Mouse (Mus musculus) MEL (cell line): ENCODE results near the gene Siah1a. TPM values are rescaled to one million over a fixed set of nuclear protein-coding genes. Genes with fewer than 3 reads are reported as not detected.

Experiments used
- DNase-seq: peaks from one replicate; pipeline ENCODE4 v3.0.0; 2011; ENCODE audit warnings: low read depth, low spot score
- H3K27ac ChIP-seq: 2 replicates; pipeline ENCODE4 v1.5.1; 2012; ENCODE audit warnings: low read depth, mild to moderate bottlenecking, control low read depth, low read length, moderate library complexity; ENCODE audit not compliant: control insufficient read depth
- H3K27me3 ChIP-seq, 2 experiments: fragments of 150-350 bp in 1 of 2; sonication (generic) in 1 of 2; 2 replicates each; pipeline ENCODE4 v1.6.1; 2012; ENCODE audit warnings: low read length in 2 of 2, mild to moderate bottlenecking in 2 of 2, improper control_type of control experiment in 1 of 2, moderate library complexity in 1 of 2; ENCODE audit not compliant: insufficient read depth in 2 of 2, control insufficient read depth in 1 of 2
- H3K36me3 ChIP-seq, 2 experiments: 2 replicates each; pipeline ENCODE4 v1.6.1; 2012 to 2014; ENCODE audit warnings: low read length in 2 of 2, improper control_type of control experiment in 1 of 2, inconsistent platforms in 1 of 2, mild to moderate bottlenecking in 1 of 2; ENCODE audit not compliant: insufficient read depth in 2 of 2, control insufficient read depth in 1 of 2
- H3K4me1 ChIP-seq, 2 experiments: fragments of 150-350 bp in 1 of 2; sonication (generic) in 1 of 2; 2 replicates each; pipeline ENCODE4 v1.6.1; 2012; ENCODE audit warnings: low read length in 2 of 2, improper control_type of control experiment in 1 of 2, mild to moderate bottlenecking in 1 of 2; ENCODE audit not compliant: insufficient read depth in 2 of 2, control insufficient read depth in 1 of 2
- H3K4me3 ChIP-seq, 2 experiments: fragments of 150-350 bp in 1 of 2; sonication (generic) in 1 of 2; 2 replicates each; pipeline ENCODE4 v1.5.1; 2012; ENCODE audit warnings: low read depth in 2 of 2, low read length in 2 of 2, mild to moderate bottlenecking in 2 of 2, moderate library complexity in 2 of 2, control low read depth in 1 of 2, improper control_type of control experiment in 1 of 2; ENCODE audit not compliant: control insufficient read depth in 1 of 2, insufficient read depth in 1 of 2
- H3K79me2 ChIP-seq: 2 replicates; pipeline ENCODE4 v1.6.1; 2012; ENCODE audit warnings: mild to moderate bottlenecking, low read length, moderate library complexity; ENCODE audit not compliant: control insufficient read depth, poor library complexity, insufficient read depth
- H3K9ac ChIP-seq: 2 replicates; pipeline ENCODE4 v1.6.1; 2012; ENCODE audit warnings: low read depth, mild to moderate bottlenecking, control low read depth, low read length, moderate library complexity; ENCODE audit not compliant: control insufficient read depth, poor library complexity, severe bottlenecking
- H3K9me3 ChIP-seq: fragments of 150-350 bp; sonication (generic); replicated peaks from 2 replicates; pipeline ENCODE4 v1.6.1; 2012; ENCODE audit warnings: mild to moderate bottlenecking, low read length, improper control_type of control experiment, moderate library complexity; ENCODE audit not compliant: insufficient read depth
- CTCF ChIP-seq, 3 experiments: IDR thresholded peaks in 2 of 3; conservative IDR thresholded peaks in 1 of 3; 2 replicates each; pipeline ENCODE4 v1.5.1; 2011 to 2012; ENCODE audit warnings: low read length in 3 of 3, low read depth in 2 of 3, mild to moderate bottlenecking in 2 of 3, improper control_type of control experiment in 1 of 3, inconsistent platforms in 1 of 3, mixed read lengths in 1 of 3, moderate library complexity in 1 of 3; ENCODE audit not compliant: control insufficient read depth in 1 of 3, insufficient read depth in 1 of 3, poor library complexity in 1 of 3, severe bottlenecking in 1 of 3
- E2F4 ChIP-seq: IDR thresholded peaks from 2 replicates; pipeline ENCODE4 v1.6.1; 2011; ENCODE audit warnings: low read depth, low read length, improper control_type of control experiment, borderline replicate concordance
- ETS1 ChIP-seq: IDR thresholded peaks from 2 replicates; pipeline ENCODE4 v1.6.1; 2012; ENCODE audit warnings: low read depth, mild to moderate bottlenecking, inconsistent platforms, low read length, improper control_type of control experiment, moderate library complexity
- GATA1 ChIP-seq: IDR thresholded peaks from 2 replicates; pipeline ENCODE4 v1.6.1; 2011; ENCODE audit warnings: low read depth, low read length, improper control_type of control experiment
- JUND ChIP-seq: IDR thresholded peaks from 2 replicates; pipeline ENCODE4 v1.6.1; 2011; ENCODE audit warnings: low read depth, mild to moderate bottlenecking, improper control_type of control experiment, low read length
- KAT2A ChIP-seq: conservative IDR thresholded peaks from 2 replicates; pipeline ENCODE4 v1.6.1; 2012; ENCODE audit warnings: low read depth, low read length, improper control_type of control experiment, inconsistent platforms
- MAFK ChIP-seq: IDR thresholded peaks from 2 replicates; pipeline ENCODE4 v1.6.1; 2011; ENCODE audit warnings: low read depth, mild to moderate bottlenecking, low read length, improper control_type of control experiment, borderline replicate concordance
- MAX ChIP-seq: IDR thresholded peaks from 2 replicates; pipeline ENCODE4 v1.6.1; 2011; ENCODE audit warnings: low read length, improper control_type of control experiment
- MXI1 ChIP-seq: IDR thresholded peaks from 2 replicates; pipeline ENCODE4 v1.6.1; 2011; ENCODE audit warnings: mild to moderate bottlenecking, low read depth, low read length, improper control_type of control experiment
- MYB ChIP-seq: IDR thresholded peaks from 2 replicates; pipeline ENCODE4 v1.6.1; 2011; ENCODE audit warnings: mild to moderate bottlenecking, low read depth, low read length, improper control_type of control experiment
- MYC ChIP-seq: IDR thresholded peaks from 2 replicates; pipeline ENCODE4 v1.6.1; 2011; ENCODE audit warnings: low read depth, mild to moderate bottlenecking, low read length, improper control_type of control experiment, moderate library complexity
- NELFE ChIP-seq: IDR thresholded peaks from 2 replicates; pipeline ENCODE4 v1.6.1; 2011; ENCODE audit warnings: low read depth, low read length, improper control_type of control experiment
- NRF1 ChIP-seq: IDR thresholded peaks from 2 replicates; pipeline ENCODE4 v1.6.1; 2014; ENCODE audit warnings: low read depth, mild to moderate bottlenecking, inconsistent platforms, low read length, improper control_type of control experiment, moderate library complexity; ENCODE audit not compliant: poor library complexity, insufficient read depth, severe bottlenecking
- POLR2AphosphoS5 ChIP-seq: IDR thresholded peaks from 2 replicates; pipeline ENCODE4 v1.6.1; 2012; ENCODE audit warnings: low read depth, borderline replicate concordance, mild to moderate bottlenecking, inconsistent platforms, low read length, moderate library complexity, mixed read lengths
- SIN3A ChIP-seq: IDR thresholded peaks from 2 replicates; pipeline ENCODE4 v1.6.1; 2012; ENCODE audit warnings: low read length, improper control_type of control experiment, inconsistent platforms
- TCF12 ChIP-seq: IDR thresholded peaks from 2 replicates; pipeline ENCODE4 v1.6.1; 2014; ENCODE audit warnings: low read depth, mild to moderate bottlenecking, inconsistent platforms, low read length, improper control_type of control experiment, moderate library complexity
- UBTF ChIP-seq: IDR thresholded peaks from 2 replicates; pipeline ENCODE4 v1.6.1; 2012; ENCODE audit warnings: low read depth, mild to moderate bottlenecking, inconsistent platforms, low read length, improper control_type of control experiment, moderate library complexity, borderline replicate concordance; ENCODE audit not compliant: insufficient read depth
- USF1 ChIP-seq: IDR thresholded peaks from 2 replicates; pipeline ENCODE4 v1.6.1; 2014; ENCODE audit warnings: low read depth, mild to moderate bottlenecking, inconsistent platforms, low read length, improper control_type of control experiment, moderate library complexity
- USF2 ChIP-seq, 2 experiments: IDR thresholded peaks; 2 replicates each; pipeline ENCODE4 v1.6.1; 2011 to 2012; ENCODE audit warnings: improper control_type of control experiment in 2 of 2, low read length in 2 of 2, borderline replicate concordance in 1 of 2, inconsistent platforms in 1 of 2, low read depth in 1 of 2, mild to moderate bottlenecking in 1 of 2; ENCODE audit not compliant: insufficient read depth in 1 of 2
- ZC3H11A ChIP-seq: IDR thresholded peaks from 2 replicates; pipeline ENCODE4 v1.6.1; 2012; ENCODE audit warnings: low read depth, mild to moderate bottlenecking, inconsistent platforms, low read length, improper control_type of control experiment
- ZMIZ1 ChIP-seq: IDR thresholded peaks from 2 replicates; pipeline ENCODE4 v1.6.1; 2012; ENCODE audit warnings: low read depth, mild to moderate bottlenecking, inconsistent platforms, low read length, improper control_type of control experiment, moderate library complexity
- ZNF384 ChIP-seq: IDR thresholded peaks from 2 replicates; pipeline ENCODE4 v1.6.1; 2012; ENCODE audit warnings: low read depth, mild to moderate bottlenecking, inconsistent platforms, low read length, improper control_type of control experiment
- polyA plus RNA-seq, 2 experiments: library from polyadenylated mRNA; stranded (reverse) in 1 of 2; unstranded in 1 of 2; fragments of >175 nt in 1 of 2; fragments of >200 nt in 1 of 2; gene quantifications; 2 replicates each; pipeline versions ENCODE4 v1.2.1 to v1.2.4; 2012; ENCODE audit warnings: low replicate concordance in 2 of 2, low read depth in 1 of 2; ENCODE audit not compliant: insufficient read length in 2 of 2, insufficient read depth in 1 of 2, missing spikeins in 1 of 2
- total RNA-seq: library from RNA; depleted of rRNA; stranded (reverse); fragments of 300-350 nt; gene quantifications from 2 replicates; pipeline ENCODE4 v1.2.3, GENCODE M21; 2012

Siah1a gene
- total and polyA plus RNA-seq, 3 experiments, result 8.3 to 12.2 TPM; not detected in 1

DNA sequence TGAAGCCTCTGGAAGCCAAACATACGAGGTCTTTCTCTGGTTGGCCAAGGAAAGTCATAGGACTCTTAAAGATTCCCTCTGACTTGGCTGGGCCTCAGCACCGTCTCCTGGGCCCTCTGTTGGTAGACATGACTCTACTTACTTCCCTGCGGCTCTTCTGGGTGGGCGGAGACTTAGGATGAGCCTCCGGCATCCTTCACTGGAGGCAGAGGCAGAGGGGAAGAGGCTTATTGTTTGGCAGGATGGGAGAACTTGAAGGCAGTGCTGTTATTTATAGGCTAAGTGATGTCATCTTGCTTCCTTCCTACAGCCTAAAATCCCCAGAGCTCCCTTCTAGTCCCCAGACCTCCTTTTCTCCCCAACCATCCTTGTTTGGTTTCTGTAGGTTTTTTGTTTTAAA is 40.8 kb upstream of the Siah1a start:
- no peak for DNase-seq
- H3K36me3 ChIP-seq, result no peaks in the 10 kb centered on the region

DNA sequence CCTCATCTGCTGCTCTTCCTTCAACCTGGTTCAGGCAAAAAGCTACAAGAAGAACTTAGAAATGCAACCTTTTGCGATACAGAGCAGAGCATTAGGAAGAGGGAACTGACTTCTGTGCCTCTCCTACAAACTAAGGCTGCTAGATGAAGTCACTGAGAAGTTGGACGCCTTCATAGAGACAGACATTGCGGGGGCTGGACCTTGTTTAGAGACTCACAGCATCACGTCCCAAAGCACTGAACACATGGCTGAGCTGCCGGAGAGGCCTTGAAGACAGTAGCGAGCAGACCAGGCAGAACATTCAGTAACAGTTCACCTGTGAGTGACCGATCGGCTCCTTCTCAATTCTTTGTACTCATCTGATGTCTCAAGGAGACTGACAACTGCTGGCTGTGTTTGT is 35.4 kb upstream of the Siah1a start:
- Histone ChIP-seq H3K9ac (no peak overlapping the region), H3K36me3 (no peaks in the 10 kb centered on the region), H3K4me3 (no peak overlapping the region), H3K27ac (no peak overlapping the region), H3K4me1 (peaks cover 0 to 5% of the 10 kb centered on the region in 2 experiments; a peak in 1 of 4 replicates), H3K27me3 (no peaks in the 10 kb centered on the region), H3K9me3 (no peaks in the 10 kb centered on the region), H3K79me2 (no peaks in the 10 kb centered on the region)
- DNase-seq, result no peak
- no peak for TF ChIP-seq ZNF384
- no peak for TF ChIP-seq NRF1
- TF ChIP-seq TCF12, result no peak
- TF ChIP-seq MYC, result no peak
- no peak for TF ChIP-seq MAX
- no peak for TF ChIP-seq MXI1
- TF ChIP-seq E2F4, result no peak
- TF ChIP-seq CTCF (IDR thresholded peaks at IDR 0.05 in 2 of 3, conservative IDR thresholded peaks at IDR 0.05 in 1 of 3; ENCODE audit: control insufficient read depth in 1 of 3, insufficient read depth in 1 of 3, low read depth in 2 of 3, low read length in 3 of 3, poor library complexity in 1 of 3, severe bottlenecking in 1 of 3), result no peak
- no peak for TF ChIP-seq JUND
- TF ChIP-seq GATA1, result no peak
- no peak for TF ChIP-seq ETS1
- TF ChIP-seq NELFE, result no peak

More for the DNA sequence above, 40.8 kb upstream of the Siah1a start:
- Histone ChIP-seq H3K79me2 (no peaks in the 10 kb centered on the region), H3K27ac (no peak overlapping the region)
- TF ChIP-seq MYC (no peak), USF2 (IDR thresholded peaks at IDR 0.05; ENCODE audit: borderline replicate concordance in 1 of 2, insufficient read depth in 1 of 2, low read depth in 1 of 2, low read length in 2 of 2) (no peak), UBTF (no peak), GATA1 (no peak), MAFK (no peak), USF1 (no peak), KAT2A (no peak), ZNF384 (no peak), E2F4 (no peak), ZC3H11A (no peak), NELFE (no peak), POLR2AphosphoS5 (no peak), ZMIZ1 (no peak), SIN3A (no peak), MYB (no peak), NRF1 (no peak)
- TF ChIP-seq, all 39 proteins: peak for 0
- no peaks in the 10 kb centered on the region for H3K9me3 ChIP-seq
- no peak overlapping the region for H3K4me3 ChIP-seq
- no peaks in the 10 kb centered on the region for H3K4me1 ChIP-seq
- H3K9ac ChIP-seq, result no peak overlapping the region
- H3K27me3 ChIP-seq, result peaks cover 0 to 3% of the 10 kb centered on the region in 2 experiments; a peak in 1 of 4 replicates
